Mouse (Mus musculus): ENCODE data around the gene Gpr84.
A peak's percentile ranks its signal among the peaks of the same experiment; 100 is the strongest.

The Gpr84 gene

GRCm38 (mm10) chr15:103308056-103308875 lies 2.1 kb downstream of the Gpr84 start:
- no peak for ATAC-seq (ENCODE audit: insufficient number of reproducible peaks, low FRiP score, low TSS enrichment)

DNA sequence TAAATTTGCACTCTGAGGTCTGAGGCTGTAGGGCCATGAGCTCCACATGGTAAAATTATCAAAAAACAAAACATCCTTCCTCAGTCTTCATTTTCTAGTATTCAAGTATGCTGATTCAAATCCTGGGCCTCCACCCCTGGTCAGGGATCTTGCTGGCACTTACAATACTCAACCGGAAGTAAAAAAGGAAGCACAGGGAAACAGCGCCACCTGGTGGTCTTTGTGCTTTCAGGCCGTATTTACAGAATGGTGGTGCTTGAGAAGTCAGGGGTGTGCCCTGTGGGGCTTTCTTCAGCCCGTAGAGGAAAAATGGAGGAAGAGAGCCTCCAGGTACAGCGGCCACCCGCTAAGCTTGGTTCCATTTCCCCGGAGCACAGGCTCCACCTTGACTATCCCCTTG lies 3.3 kb downstream of the Gpr84 start:
- 0 out of 2 replicates have a peak, but pooled peaks have one; percentile 12 for ATAC-seq (ENCODE audit: insufficient number of reproducible peaks, low FRiP score, low TSS enrichment)

DNA sequence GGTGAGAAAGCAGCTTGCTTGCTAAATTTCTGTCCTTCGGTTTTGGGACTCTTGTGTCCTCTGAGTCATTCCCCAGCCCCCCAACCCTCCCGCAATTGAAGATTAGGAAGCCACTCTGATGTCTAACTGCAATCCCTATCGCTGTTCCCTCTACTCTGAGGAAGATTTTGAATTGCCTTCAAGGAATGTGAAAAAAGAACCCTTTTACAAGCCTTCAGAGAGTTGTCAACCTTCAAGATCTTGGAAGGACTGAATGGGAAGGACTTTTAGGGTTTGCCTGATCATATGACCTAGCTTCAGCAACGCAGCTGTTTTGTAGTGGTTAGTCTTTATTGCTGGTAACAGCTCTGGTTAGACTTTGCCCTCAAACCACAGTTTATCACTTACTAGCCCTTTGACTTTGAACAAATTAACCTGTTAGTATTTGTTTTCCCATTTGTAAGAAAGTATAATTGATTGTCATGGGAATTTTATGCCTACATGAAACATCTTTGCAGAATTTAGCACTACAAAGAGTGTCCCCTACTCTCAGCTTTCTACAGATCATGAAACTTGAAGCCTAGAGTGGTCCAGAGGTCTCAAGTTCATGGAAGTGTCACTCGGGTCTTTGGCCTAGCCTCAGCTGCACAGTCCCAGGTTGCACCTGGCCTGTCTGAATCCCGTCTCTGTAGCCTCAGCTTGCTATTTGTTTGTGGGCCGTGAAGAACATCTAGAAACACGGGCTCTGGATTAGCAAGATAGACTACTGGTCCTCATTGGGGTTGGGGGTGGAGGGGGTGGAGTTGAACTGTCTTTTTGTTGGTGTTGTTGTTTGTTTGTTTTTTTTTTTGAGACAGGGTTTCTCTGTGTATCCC lies 4.4 kb downstream of the Gpr84 start:
- ATAC-seq (ENCODE audit: insufficient number of reproducible peaks, low FRiP score, low TSS enrichment): no peak

DNA sequence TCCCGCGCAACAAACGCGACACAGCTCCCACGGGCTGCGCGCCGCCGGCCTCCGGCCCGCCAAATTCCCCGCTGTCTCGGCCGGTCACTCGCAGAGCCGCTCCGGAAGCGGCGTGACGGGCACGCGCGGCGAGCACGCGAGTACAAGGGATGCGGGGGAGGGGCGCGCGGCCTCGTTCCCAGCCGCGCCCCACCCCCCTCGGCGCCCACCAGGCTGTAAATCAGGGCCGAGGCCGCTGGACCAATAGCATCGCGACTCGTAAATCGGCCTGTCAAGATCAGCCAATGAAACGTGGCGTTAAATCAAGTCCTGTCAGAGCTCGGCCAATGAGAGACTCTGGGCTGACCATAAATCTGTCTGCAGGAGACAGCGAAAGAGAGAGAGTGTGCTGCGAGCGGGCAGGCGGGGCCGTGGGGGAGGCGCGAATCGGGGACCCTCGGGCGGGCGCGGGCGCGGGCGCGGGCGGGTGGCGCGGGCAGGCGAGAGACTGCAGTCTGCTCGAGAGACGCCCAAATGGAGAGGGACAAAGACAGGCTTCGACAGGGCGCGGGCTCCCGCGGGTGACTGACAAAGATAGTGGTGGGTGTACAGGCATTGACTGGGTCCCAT lies 5.2 kb downstream of the Gpr84 start:
- peak; percentile 92 for ATAC-seq (ENCODE audit: insufficient number of reproducible peaks, low FRiP score, low TSS enrichment)

DNA sequence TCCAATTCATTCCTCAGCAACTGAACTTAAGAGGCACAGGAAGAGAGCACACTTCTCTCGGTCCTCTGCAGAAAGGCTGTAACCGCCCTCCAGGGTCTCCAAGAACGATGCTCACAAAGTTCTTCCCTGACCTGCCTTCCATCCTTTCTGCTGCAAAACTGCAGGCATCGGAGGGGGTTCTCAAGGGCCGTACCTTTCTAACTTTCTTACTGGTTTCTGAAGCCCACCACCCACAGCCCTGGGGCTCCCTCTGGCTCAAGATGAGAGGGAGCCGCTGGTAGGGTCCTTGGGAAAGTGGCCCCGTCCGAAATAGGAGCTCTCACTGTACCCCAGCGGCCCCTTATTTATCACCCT lies 5.8 kb downstream of the Gpr84 start:
- no peak for ATAC-seq (ENCODE audit: insufficient number of reproducible peaks, low FRiP score, low TSS enrichment)

- ATAC-seq (ENCODE audit: insufficient number of reproducible peaks, low FRiP score, low TSS enrichment): no peak
Observed at GRCm38 (mm10) chr15:103303916-103304615, 6.3 kb downstream of the Gpr84 start.

DNA sequence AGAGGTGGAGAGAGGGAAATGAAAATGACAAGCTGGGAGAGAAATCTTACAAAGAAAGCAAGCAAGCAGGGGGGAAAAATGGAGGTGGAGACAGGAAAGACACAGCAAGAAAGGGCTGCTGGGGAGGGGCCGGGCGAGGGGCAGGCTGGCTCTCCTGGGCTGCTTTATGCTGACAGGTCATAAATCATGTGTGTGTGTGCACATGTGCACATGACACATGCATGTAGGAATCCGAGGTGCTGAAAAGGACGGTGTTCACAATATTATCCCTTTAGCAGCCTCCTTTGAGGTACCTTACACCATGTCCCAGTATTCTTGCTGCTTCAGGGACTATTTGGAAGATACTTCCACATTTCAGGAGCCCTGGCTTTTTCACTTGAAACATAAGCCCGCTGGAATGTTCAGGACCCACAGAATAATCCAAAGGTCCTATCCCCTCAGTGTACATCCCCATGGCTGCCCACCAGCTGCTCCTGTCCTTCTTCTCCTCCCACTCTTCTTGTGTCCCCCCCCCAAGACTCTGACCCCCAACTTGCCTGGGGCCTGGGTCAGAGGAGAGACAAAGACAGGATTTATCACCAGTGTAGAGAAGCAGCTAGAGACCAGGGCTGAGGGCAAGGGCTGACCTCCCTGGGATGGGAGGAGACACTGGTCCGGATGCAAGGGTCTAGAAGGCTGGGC lies 7.9 kb downstream of the Gpr84 start:
- ATAC-seq (ENCODE audit: insufficient number of reproducible peaks, low FRiP score, low TSS enrichment): no peak

- no peak for ATAC-seq (ENCODE audit: insufficient number of reproducible peaks, low FRiP score, low TSS enrichment)
Observed at GRCm38 (mm10) chr15:103301547-103302340, 8.7 kb downstream of the Gpr84 start.

DNA sequence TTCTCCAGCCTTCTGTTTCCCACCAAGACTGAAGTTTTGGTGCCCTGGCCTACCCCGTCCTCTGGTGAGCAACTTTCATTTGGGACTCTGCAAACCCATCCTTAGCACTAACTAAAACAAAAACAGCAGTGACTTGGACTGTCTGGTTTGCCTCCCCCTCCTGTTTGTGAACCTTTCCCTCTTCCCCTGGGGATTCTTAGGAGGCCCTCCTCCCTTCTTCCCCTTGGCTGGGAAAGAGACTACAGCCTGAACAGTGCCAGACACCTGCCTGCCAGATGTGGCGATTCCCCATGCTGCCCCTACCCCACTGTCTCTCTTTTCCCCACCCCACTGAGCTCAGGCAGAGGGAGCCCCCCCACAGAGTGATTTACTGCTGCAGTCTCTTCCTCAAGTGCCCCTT lies 9.4 kb downstream of the Gpr84 start:
- no peak for ATAC-seq (ENCODE audit: insufficient number of reproducible peaks, low FRiP score, low TSS enrichment)

DNA sequence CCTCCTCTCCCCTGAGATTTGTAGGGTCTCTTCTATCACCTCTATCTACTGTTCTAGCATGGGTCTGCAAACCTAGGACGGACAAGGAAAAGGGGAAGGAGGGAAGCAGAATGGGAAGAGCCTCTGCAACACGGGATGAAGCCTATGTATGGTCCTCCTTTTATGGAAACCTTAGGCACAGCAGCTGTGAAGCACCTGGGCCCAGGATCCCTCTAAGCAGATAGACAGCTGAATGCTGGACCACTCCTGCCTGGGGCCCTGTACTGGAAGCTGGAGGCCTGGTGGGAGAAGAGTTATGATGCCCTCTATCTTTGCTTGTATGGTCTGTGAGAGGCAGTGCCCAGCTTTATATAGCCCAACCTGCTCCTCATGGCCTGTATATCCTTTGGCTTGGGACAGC lies 9.9 kb downstream of the Gpr84 start:
- ATAC-seq (ENCODE audit: insufficient number of reproducible peaks, low FRiP score, low TSS enrichment): no peak

- ATAC-seq (ENCODE audit: insufficient number of reproducible peaks, low FRiP score, low TSS enrichment): no peak
Observed at GRCm38 (mm10) chr15:103300067-103300471, 10.3 kb downstream of the Gpr84 start.

- no peak for ATAC-seq (ENCODE audit: insufficient number of reproducible peaks, low FRiP score, low TSS enrichment)
Observed at GRCm38 (mm10) chr15:103299644-103300043, 10.8 kb downstream of the Gpr84 start.

- ATAC-seq (ENCODE audit: insufficient number of reproducible peaks, low FRiP score, low TSS enrichment): no peak
Observed at GRCm38 (mm10) chr15:103298861-103299616, 11.4 kb downstream of the Gpr84 start.

DNA sequence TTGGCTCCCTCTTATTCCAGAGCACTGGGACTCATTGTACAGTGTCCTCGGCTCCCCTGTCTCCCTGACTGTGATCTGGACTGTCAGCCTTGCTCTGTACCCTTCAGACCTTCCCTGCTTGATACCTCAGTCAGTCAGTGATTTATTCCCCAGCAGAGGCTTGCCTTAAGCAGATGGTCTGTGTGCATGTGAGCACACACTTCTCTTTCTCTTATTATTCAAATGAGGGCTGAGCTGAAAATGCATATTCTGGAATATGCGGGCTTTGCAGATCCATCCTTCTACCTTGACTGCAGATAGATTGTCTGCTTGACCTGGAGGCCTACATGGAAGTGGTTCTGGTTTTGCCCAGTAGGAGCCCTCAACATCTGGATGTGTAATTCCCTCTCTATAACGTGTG lies 12.4 kb downstream of the Gpr84 start:
- ATAC-seq (ENCODE audit: insufficient number of reproducible peaks, low FRiP score, low TSS enrichment): no peak

- ATAC-seq (ENCODE audit: insufficient number of reproducible peaks, low FRiP score, low TSS enrichment): no peak
Observed at GRCm38 (mm10) chr15:103297313-103297712, 13.1 kb downstream of the Gpr84 start.

DNA sequence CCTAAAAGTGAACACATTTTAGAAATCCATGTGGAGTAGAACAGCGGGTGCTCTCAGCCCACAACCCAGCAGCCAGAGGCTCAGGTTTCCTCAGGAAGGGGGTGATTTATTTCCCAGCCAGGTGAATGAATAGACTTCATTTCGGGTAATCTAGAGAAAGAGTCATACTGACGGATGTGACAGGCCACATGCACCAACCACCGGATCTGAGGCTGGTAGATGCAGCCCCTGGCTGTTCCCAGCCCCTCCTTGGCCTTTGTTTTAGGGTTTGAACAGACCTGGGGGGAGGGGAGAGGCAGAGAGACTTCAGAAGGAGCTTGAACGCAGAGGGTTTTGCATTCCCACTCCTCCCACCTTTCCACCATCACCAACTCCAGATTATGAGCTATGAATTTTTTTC lies 14.6 kb downstream of the Gpr84 start:
- no peak for ATAC-seq (ENCODE audit: insufficient number of reproducible peaks, low FRiP score, low TSS enrichment)

DNA sequence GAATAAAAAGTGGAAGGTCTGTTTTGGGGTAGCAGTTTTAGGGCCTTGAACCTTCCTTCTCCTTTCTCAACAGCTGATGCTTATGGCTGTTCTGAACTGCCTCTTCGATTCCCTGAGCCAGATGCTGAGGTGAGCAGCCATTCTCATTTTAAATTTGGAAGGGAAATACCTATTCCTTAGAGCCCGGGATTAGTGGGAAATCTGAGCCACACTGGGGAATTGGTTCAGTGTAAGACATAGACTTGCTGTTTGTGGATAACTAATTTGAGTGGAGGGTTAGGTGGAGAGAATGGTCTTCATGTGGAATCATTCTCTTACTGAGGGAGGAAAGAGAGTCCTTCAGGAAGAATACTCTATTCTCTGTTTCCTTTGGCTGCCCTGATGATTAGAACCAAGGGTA lies 15.8 kb downstream of the Gpr84 start:
- ATAC-seq (ENCODE audit: insufficient number of reproducible peaks, low FRiP score, low TSS enrichment): no peak

DNA sequence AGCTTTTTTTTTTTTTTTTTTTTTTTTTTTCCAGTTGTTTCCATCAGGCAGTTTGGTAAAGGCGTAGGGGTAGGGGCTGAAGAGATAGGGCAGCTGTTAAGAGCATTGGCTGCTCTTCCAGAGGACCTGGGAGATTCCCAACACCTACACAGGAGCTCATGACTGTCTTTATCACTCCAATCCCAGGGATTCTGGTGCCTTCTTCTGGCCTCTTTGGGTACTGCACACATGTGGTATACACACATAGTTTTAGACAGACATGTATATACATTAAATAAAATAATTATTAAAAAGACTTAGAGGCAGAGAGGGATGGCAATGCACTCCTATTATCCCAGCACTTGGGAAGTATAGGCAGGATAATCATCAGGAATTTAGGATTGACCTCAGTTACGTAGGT lies 17.0 kb downstream of the Gpr84 start:
- ATAC-seq (ENCODE audit: insufficient number of reproducible peaks, low FRiP score, low TSS enrichment): no peak
